Mouse (Mus musculus) kidney, adult 2 months (tissue): Measurements from ENCODE around the gene Padi6. TPM values are rescaled to one million over a fixed set of nuclear protein-coding genes. Genes with fewer than 3 reads are reported as not detected.

Source experiments
- DNase-seq: peaks from one replicate; pipeline ENCODE4 v3.0.0; 2021
- H3K27ac ChIP-seq: fragments of 200-500 bp; 2 replicates; pipeline ENCODE4 v1.5.1; 2012; ENCODE audit warnings: low read depth, low read length, control low read depth, inconsistent platforms; ENCODE audit not compliant: insufficient read depth
- H3K27me3 ChIP-seq: fragments of 200-500 bp; replicated peaks from 2 replicates; pipeline ENCODE4 v1.6.1; 2012; ENCODE audit warnings: mild to moderate bottlenecking, moderate library complexity, low read length, inconsistent platforms; ENCODE audit not compliant: control insufficient read depth, insufficient read depth
- H3K36me3 ChIP-seq: fragments of 200-500 bp; 2 replicates; pipeline ENCODE4 v1.6.1; 2012; ENCODE audit warnings: mild to moderate bottlenecking, moderate library complexity, low read length, inconsistent platforms; ENCODE audit not compliant: control insufficient read depth, insufficient read depth
- H3K4me1 ChIP-seq: fragments of 200-500 bp; 2 replicates; pipeline ENCODE4 v1.6.1; 2011; ENCODE audit warnings: low read length; ENCODE audit not compliant: control insufficient read depth, insufficient read depth
- H3K4me3 ChIP-seq: fragments of 200-500 bp; 2 replicates; pipeline ENCODE4 v1.5.1; 2011; ENCODE audit warnings: mild to moderate bottlenecking, low read depth, low read length, control low read depth; ENCODE audit not compliant: insufficient read depth
- CTCF ChIP-seq: fragments of 200-500 bp; conservative IDR thresholded peaks from 2 replicates; pipeline ENCODE4 v1.5.1; 2011; ENCODE audit warnings: low read depth, mild to moderate bottlenecking, control low read depth, low read length, moderate library complexity, mixed read lengths; ENCODE audit not compliant: insufficient read depth, insufficient read length
- POLR2A ChIP-seq: fragments of 200-500 bp; IDR thresholded peaks from one replicate; pipeline ENCODE4 v1.6.1; 2011; ENCODE audit warnings: low read depth, low read length, control low read depth
- WGBS: fragments of 180-500 bp; shearing (Covaris S2); methylation state at CpG from one replicate; pipeline ENCODE4 v1.1.7; 2018; 5-methylcytosine and 5-hydroxymethylcytosine counted together
- polyA plus RNA-seq: library from polyadenylated mRNA; depleted of rRNA; stranded (reverse); fragments of >200 nt; gene quantifications from 2 replicates; pipeline ENCODE4 v1.2.3, GENCODE M21; 2012

The Padi6 gene
- polyA plus RNA-seq, 1 experiment = not detected

DNA sequence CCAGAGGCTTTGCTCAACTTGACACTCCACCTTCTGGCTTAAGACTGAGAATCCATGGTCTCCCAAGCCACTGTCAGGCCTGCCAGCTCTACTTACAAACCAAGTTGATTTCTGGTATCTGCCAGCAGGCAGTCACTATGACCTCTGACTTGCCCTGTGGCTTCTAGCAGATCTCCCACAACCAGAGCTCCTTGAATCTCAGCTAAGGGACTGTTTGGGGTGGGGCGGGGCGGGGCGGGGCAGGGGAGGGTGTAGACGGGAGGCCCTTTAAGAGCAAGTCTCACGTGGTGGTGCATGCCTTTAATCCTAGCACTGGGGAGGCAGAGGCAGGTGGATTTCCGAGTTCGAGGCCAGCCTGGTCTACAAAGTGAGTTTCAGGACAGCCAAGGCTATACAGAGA, 9.6 kb downstream of the Padi6 start:
- Histone ChIP-seq H3K27ac (no peak overlapping the region), H3K36me3 (no peaks in the 10 kb centered on the region), H3K27me3 (no peaks in the 10 kb centered on the region), H3K4me3 (no peak overlapping the region), H3K4me1 (no peaks in the 10 kb centered on the region)
- TF ChIP-seq CTCF (no peak), POLR2A (no peak)
- DNase-seq = no peak
- 65% methylated on average over 7 of the region's 7 CpGs for WGBS

DNA sequence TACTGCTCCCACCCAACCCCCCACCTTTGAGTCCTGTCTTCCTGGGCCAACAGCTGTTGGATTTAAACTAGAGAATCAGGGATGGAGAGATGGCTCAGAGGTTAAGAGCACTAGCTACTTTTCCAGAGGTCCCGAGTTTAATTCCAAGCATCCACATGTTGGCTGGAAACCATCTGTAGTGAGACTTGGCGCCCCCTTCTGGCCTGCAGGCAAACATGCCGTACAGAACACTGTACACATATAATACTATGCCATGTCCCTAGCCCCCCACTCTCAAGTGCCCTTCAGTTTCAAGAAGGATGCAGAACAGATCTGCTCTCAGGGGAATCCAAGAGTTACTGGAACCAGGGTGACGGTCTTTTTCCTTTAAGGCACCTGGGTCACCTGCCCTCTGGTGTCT, 10.8 kb downstream of the Padi6 start:
- Histone ChIP-seq H3K27ac (no peak overlapping the region), H3K4me1 (no peaks in the 10 kb centered on the region), H3K36me3 (no peaks in the 10 kb centered on the region), H3K4me3 (no peak overlapping the region), H3K27me3 (no peaks in the 10 kb centered on the region)
- 87% methylated on average over 4 of the region's 4 CpGs for WGBS
- TF ChIP-seq CTCF = peak; percentile 31
- TF ChIP-seq POLR2A = no peak
- DNase-seq = no peak

DNA sequence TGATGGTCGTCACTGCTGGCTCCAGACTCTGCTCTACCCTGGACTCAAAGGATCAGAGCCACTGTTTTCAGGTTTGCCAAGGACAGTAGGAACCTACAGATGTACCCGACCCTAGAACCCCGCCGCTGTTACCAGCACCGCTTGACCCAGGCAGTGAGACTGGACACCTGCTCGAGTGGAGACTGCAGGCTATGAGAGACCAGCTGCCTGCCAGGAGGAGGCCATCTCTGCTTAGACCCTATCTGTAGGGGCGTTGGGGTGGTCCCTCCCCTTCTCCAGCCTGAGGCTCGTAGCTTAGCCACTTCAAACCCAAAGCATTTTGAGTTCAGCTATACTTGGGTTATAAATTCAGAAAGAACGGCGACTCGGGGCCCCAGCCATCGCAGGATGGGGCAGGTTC, 15.5 kb downstream of the Padi6 start:
- H3K4me3 ChIP-seq = no peak overlapping the region
- WGBS = 89% methylated on average over 12 of the region's 12 CpGs
- no peaks in the 10 kb centered on the region for H3K36me3 ChIP-seq
- TF ChIP-seq CTCF = no peak
- TF ChIP-seq POLR2A = no peak
- no peak for DNase-seq
- H3K4me1 ChIP-seq = no peaks in the 10 kb centered on the region
- H3K27me3 ChIP-seq = no peaks in the 10 kb centered on the region
- H3K27ac ChIP-seq = no peak overlapping the region

- no peak overlapping the region for H3K4me3 ChIP-seq
- TF ChIP-seq CTCF = no peak
- no peaks in the 10 kb centered on the region for H3K36me3 ChIP-seq
Measured at GRCm38 (mm10) chr4:140724739-140725138, 17.7 kb downstream of the Padi6 start.

DNA sequence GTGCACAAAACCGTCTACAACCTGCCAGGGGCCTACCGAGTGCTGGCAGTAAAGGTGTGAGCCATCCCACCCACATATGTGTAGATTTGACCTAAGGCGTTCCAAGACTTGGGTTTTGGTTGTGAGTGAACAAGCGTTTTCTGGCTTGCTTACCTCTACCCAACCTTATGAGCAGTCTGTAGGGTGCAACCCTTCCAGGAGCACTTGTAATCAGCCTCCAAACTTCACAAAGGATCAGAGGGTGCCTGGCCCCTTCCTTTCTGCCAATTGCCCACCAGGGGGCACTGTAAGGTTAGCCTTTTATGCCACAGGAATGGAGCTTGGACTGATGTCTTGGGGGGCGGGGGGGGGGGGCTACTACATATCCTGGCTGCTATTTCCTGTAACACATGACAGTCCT, 18.6 kb downstream of the Padi6 start:
- Histone ChIP-seq H3K36me3 (no peaks in the 10 kb centered on the region), H3K4me3 (no peak overlapping the region), H3K4me1 (no peaks in the 10 kb centered on the region), H3K27me3 (no peaks in the 10 kb centered on the region), H3K27ac (no peak overlapping the region)
- no peak for DNase-seq
- WGBS = 60% methylated on average over 5 of the region's 5 CpGs
- TF ChIP-seq POLR2A (no peak), CTCF (peak; percentile 58)

More at GRCm38 (mm10) chr4:140724739-140725138, 17.7 kb downstream of the Padi6 start:
- no peak for DNase-seq
- 83% methylated on average over 6 of the region's 6 CpGs for WGBS
- Histone ChIP-seq H3K27ac (no peak overlapping the region), H3K4me1 (no peaks in the 10 kb centered on the region), H3K27me3 (no peaks in the 10 kb centered on the region)

- TF ChIP-seq CTCF (no peak), POLR2A (no peak)
- WGBS = 81% methylated on average over 9 of the region's 9 CpGs
- H3K36me3 ChIP-seq = no peaks in the 10 kb centered on the region; the same call in 1 of the 2 replicates
Measured at GRCm38 (mm10) chr4:140723192-140723591, 19.3 kb downstream of the Padi6 start.

GRCm38 (mm10) chr4:140722710-140723109, 19.7 kb downstream of the Padi6 start:
- no peak overlapping the region for H3K4me3 ChIP-seq
- 82% methylated on average over 9 of the region's 9 CpGs for WGBS
- TF ChIP-seq POLR2A = no peak
- TF ChIP-seq CTCF = no peak

More at GRCm38 (mm10) chr4:140723192-140723591, 19.3 kb downstream of the Padi6 start:
- Histone ChIP-seq H3K27ac (no peak overlapping the region), H3K4me1 (no peaks in the 10 kb centered on the region), H3K4me3 (no peak overlapping the region), H3K27me3 (no peaks in the 10 kb centered on the region)
- DNase-seq = no peak

DNA sequence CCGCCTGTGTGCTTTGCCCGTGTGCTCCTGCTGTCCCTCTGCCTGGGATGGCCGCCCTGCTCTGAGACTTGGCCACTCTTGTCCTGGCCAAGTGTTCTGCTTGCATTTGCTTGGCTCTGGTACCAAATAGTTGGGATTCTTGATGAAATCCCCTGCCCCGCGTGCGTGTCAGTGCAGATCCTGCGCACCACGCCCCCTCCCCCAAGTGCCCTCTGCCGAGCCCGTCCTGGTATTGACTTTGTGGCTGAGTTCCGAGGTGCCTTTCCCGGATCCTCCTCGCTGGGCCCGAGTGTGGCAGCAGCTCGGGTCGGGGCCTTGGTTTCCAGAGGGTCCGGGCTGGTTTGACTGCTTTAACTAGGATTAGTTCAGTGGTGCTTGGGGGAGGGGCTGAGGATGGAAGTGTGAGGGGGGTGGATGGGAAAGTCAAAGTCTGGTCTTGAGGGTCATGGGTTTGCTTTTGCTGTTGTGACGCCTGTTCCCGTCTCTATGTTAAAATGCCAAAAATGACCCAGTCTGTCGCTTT, 20.4 kb downstream of the Padi6 start:
- no peaks in the 10 kb centered on the region for H3K27me3 ChIP-seq
- TF ChIP-seq POLR2A = no peak
- no peak for TF ChIP-seq CTCF
- no peak overlapping the region for H3K4me3 ChIP-seq
- DNase-seq = no peak
- WGBS = 83% methylated on average over 20 of the region's 20 CpGs
- no peaks in the 10 kb centered on the region; the same call in 1 of the 2 replicates for H3K36me3 ChIP-seq
- no peak overlapping the region for H3K27ac ChIP-seq
- no peaks in the 10 kb centered on the region for H3K4me1 ChIP-seq

More at GRCm38 (mm10) chr4:140722710-140723109, 19.7 kb downstream of the Padi6 start:
- no peaks in the 10 kb centered on the region; the same call in 1 of the 2 replicates for H3K36me3 ChIP-seq
- H3K27me3 ChIP-seq = no peaks in the 10 kb centered on the region
- no peaks in the 10 kb centered on the region for H3K4me1 ChIP-seq
- DNase-seq = no peak
- no peak overlapping the region for H3K27ac ChIP-seq
